Mouse (Mus musculus) MEL (cell line): ENCODE measurements around the gene Prodh2.

ENCODE experiments used
- BHLHE40 ChIP-seq: IDR thresholded peaks from 2 replicates; pipeline ENCODE4 v1.6.1; 2012; ENCODE audit warnings: low read depth, mild to moderate bottlenecking, inconsistent platforms, low read length, improper control_type of control experiment, borderline replicate concordance
- CHD1 ChIP-seq: IDR thresholded peaks from 2 replicates; pipeline ENCODE4 v1.6.1; 2012; ENCODE audit warnings: low read depth, mild to moderate bottlenecking, inconsistent platforms, low read length, improper control_type of control experiment
- CTCF ChIP-seq, 3 experiments: IDR thresholded peaks in 2 of 3; conservative IDR thresholded peaks in 1 of 3; 2 replicates each; pipeline ENCODE4 v1.5.1; 2011 to 2012; ENCODE audit warnings: low read length in 3 of 3, low read depth in 2 of 3, mild to moderate bottlenecking in 2 of 3, improper control_type of control experiment in 1 of 3, inconsistent platforms in 1 of 3, mixed read lengths in 1 of 3, moderate library complexity in 1 of 3; ENCODE audit not compliant: control insufficient read depth in 1 of 3, insufficient read depth in 1 of 3, poor library complexity in 1 of 3, severe bottlenecking in 1 of 3
- MAX ChIP-seq: IDR thresholded peaks from 2 replicates; pipeline ENCODE4 v1.6.1; 2011; ENCODE audit warnings: low read length, improper control_type of control experiment
- POLR2A ChIP-seq, 2 experiments: IDR thresholded peaks; 2 replicates each; pipeline ENCODE4 v1.6.1; 2011 to 2012; ENCODE audit warnings: low read length in 2 of 2, mild to moderate bottlenecking in 2 of 2, control low read depth in 1 of 2, improper control_type of control experiment in 1 of 2, low read depth in 1 of 2, moderate library complexity in 1 of 2; ENCODE audit not compliant: control insufficient read depth in 1 of 2, insufficient read depth in 1 of 2, poor library complexity in 1 of 2
- TBP ChIP-seq: IDR thresholded peaks from 2 replicates; pipeline ENCODE4 v1.8.0; 2011; ENCODE audit warnings: low read depth, low read length, improper control_type of control experiment
- TCF12 ChIP-seq: IDR thresholded peaks from 2 replicates; pipeline ENCODE4 v1.6.1; 2014; ENCODE audit warnings: low read depth, mild to moderate bottlenecking, inconsistent platforms, low read length, improper control_type of control experiment, moderate library complexity
- USF2 ChIP-seq, 2 experiments: IDR thresholded peaks; 2 replicates each; pipeline ENCODE4 v1.6.1; 2011 to 2012; ENCODE audit warnings: improper control_type of control experiment in 2 of 2, low read length in 2 of 2, borderline replicate concordance in 1 of 2, inconsistent platforms in 1 of 2, low read depth in 1 of 2, mild to moderate bottlenecking in 1 of 2; ENCODE audit not compliant: insufficient read depth in 1 of 2
- ZNF384 ChIP-seq: IDR thresholded peaks from 2 replicates; pipeline ENCODE4 v1.6.1; 2012; ENCODE audit warnings: low read depth, mild to moderate bottlenecking, inconsistent platforms, low read length, improper control_type of control experiment

GRCm38 (mm10) chr7:30444971-30445751, 48.3 kb upstream of the Prodh2 start, which contains the start of gene Aplp1:
- TF ChIP-seq CTCF (IDR thresholded peaks at IDR 0.05 in 2 of 3, conservative IDR thresholded peaks at IDR 0.05 in 1 of 3; ENCODE audit: control insufficient read depth in 1 of 3, insufficient read depth in 1 of 3, low read depth in 2 of 3, low read length in 3 of 3, poor library complexity in 1 of 3, severe bottlenecking in 1 of 3), result no peak
- TF ChIP-seq POLR2A (IDR thresholded peaks at IDR 0.05; ENCODE audit: control insufficient read depth in 1 of 2, insufficient read depth in 1 of 2, low read depth in 1 of 2, low read length in 2 of 2, poor library complexity in 1 of 2), result no peak
- TF ChIP-seq BHLHE40, result no peak
- TF ChIP-seq ZNF384, result no peak
- no peak for TF ChIP-seq CHD1
- no peak for TF ChIP-seq TCF12
- no peak for TF ChIP-seq USF2 (IDR thresholded peaks at IDR 0.05; ENCODE audit: borderline replicate concordance in 1 of 2, insufficient read depth in 1 of 2, low read depth in 1 of 2, low read length in 2 of 2)
- no peak for TF ChIP-seq TBP
- no peak for TF ChIP-seq MAX
